8 mouse cellular contexts compared by ENCODE assay signal in the genomic region with DNA sequence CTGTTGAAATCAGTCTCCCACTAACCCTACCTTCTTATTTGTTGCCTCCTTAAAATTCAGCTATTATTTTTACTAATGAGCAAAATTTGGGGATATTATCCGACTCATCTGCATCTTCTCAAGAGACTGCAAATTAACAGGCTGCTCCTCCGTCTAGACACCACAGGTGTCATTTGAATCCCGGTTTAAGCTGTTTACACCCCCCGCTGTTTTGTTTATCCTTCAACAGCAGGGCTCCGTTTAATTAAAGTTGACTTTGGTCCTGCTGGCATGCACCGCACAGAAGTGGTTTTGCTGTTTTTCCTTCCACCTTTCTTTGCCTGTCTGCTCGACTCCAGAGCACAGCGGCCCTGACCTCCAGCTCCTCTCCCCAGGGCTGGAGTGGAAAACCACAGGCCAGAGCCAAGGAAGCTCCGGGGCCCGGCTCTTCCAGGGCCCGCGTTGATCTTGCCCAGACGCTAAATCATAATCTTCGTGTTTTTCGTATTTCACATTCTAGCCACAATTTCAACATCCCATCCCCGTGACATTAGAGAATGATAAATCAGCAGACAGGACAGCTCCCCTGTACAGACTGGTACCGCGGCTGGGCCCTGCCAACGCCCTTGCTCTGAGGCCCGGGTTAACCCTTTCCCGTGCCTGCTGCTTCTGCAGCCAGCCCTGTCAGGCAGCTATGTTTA.
DNase-seq lines count a peak whose midpoint lies in the region; ATAC-seq and TF ChIP-seq lines count a peak whose summit lies in the region.

No protein-coding gene starts in this region.

- TF ChIP-seq CTCF in embryonic fibroblast, embryonic 13.5 days (IDR thresholded peaks at IDR 0.05; ENCODE audit: borderline replicate concordance, insufficient read depth, low read length): no peak
- TF ChIP-seq CTCF in lung, embryonic 14.5 days (IDR thresholded peaks at IDR 0.05; ENCODE audit: low read depth): no peak

- H3K9ac ChIP-seq in lung, embryonic 14.5 days: no peak overlapping the region

- no peaks in the 10 kb centered on the region for H3K27me3 ChIP-seq in lung, embryonic 14.5 days (ENCODE audit: insufficient read depth, low read length)

- WGBS in lung, embryonic 14.5 days: 4% methylated on average over 21 of the region's 21 CpGs

- TF ChIP-seq POLR2A in embryonic fibroblast, embryonic 13.5 days (IDR thresholded peaks at IDR 0.05; ENCODE audit: low read depth, low read length): no peak

- no peaks in the 10 kb centered on the region for H3K4me1 ChIP-seq in embryonic fibroblast, embryonic 13.5 days (ENCODE audit: control insufficient read depth, insufficient read depth, low read length)
- no peaks in the 10 kb centered on the region for H3K4me1 ChIP-seq in lung, embryonic 14.5 days (ENCODE audit: insufficient read depth)

- peak; percentile 65; the same call in 1 of the 2 replicates for ATAC-seq in lung, embryonic 14.5 days (ENCODE audit: insufficient read depth)

- H3K9me3 ChIP-seq in lung, embryonic 14.5 days (ENCODE audit: low read depth, low read length): no peaks in the 10 kb centered on the region

- no peak overlapping the region for H3K4me3 ChIP-seq in embryonic fibroblast, embryonic 13.5 days (ENCODE audit: insufficient read depth, low read length)
- H3K4me3 ChIP-seq in lung, embryonic 14.5 days (ENCODE audit: low read depth, low read length): no peak overlapping the region

- intact Hi-C loops in gastrocnemius, postnatal 36 days (cut with DNase I): no loop called here

- no peaks in the 10 kb centered on the region for H3K36me3 ChIP-seq in lung, embryonic 14.5 days (ENCODE audit: insufficient read depth)

- H3K27ac ChIP-seq in embryonic fibroblast, embryonic 13.5 days (ENCODE audit: insufficient read depth, low read length): peak overlapping the region; percentile 48
- no peak overlapping the region for H3K27ac ChIP-seq in lung, embryonic 14.5 days (ENCODE audit: low read depth)

- peak; percentile 2 for DNase-seq in gastrocnemius, adult 18-20 months (ENCODE audit: low spot score)
- no peak for DNase-seq in gastrocnemius, postnatal 36 days
- DNase-seq in heart, postnatal 4 days: peak; percentile 16
- peak; percentile 54 for DNase-seq in lung, embryonic 14.5 days
- peak; percentile 58 for DNase-seq in ovary, postnatal 36 days (ENCODE audit: low spot score)
- no peak for DNase-seq in layer of hippocampus, adult 18-20 months (ENCODE audit: low spot score in 2 of 2)
- no peak for DNase-seq in frontal cortex, postnatal 25 days (ENCODE audit: low spot score in 2 of 2)

- H3K4me2 ChIP-seq in lung, embryonic 14.5 days: peak overlapping the region; percentile 51

Comparison
In these comparisons a context has a peak if more than half of its experiments do, and no peak if none do; other contexts are left out.
1. DNase-seq: peak in gastrocnemius, adult 18-20 months (single experiment), heart, postnatal 4 days (single experiment), lung, embryonic 14.5 days (single experiment) and ovary, postnatal 36 days (single experiment); none in gastrocnemius, postnatal 36 days (0 of 2), layer of hippocampus, adult 18-20 months (0 of 2) and frontal cortex, postnatal 25 days (0 of 2).